Mouse (Mus musculus) spleen, postnatal 36 days (tissue): ENCODE measurements at regions not wholly inside any gene's neighbourhood (a gene's known extent, or its start where the extent isn't known, plus 50 kb on each side); places are given as distances from the start of the nearest gene placed in this dataset.
A peak's percentile ranks its signal among the peaks of the same experiment; 100 is the strongest.
"Not testable (repeated sequence)": the region's sequence is repeated elsewhere in the genome, so short reads cannot be mapped to it uniquely, and the experiment has no call there.

Experiments
- DNase-seq, 2 experiments: peaks; one replicate each; pipeline ENCODE4 v3.0.0; 2022; ENCODE audit warnings: low spot score in 2 of 2, mixed read lengths in 1 of 2

- no peak for DNase-seq
Observed at GRCm38 (mm10) chr10:68961376-68961775, 189.9 kb upstream of the Rhobtb1 start.

- DNase-seq: no peak
Observed at GRCm38 (mm10) chr10:68963090-68963489, 188.1 kb upstream of the Rhobtb1 start.

GRCm38 (mm10) chr10:68965271-68965670 is 186.0 kb upstream of the Rhobtb1 start:
- DNase-seq: no peak

- DNase-seq: no peak
Observed at GRCm38 (mm10) chr10:68967976-68968968, 183.0 kb upstream of the Rhobtb1 start.

GRCm38 (mm10) chr10:68970521-68970920 is 180.7 kb upstream of the Rhobtb1 start:
- DNase-seq: no peak

GRCm38 (mm10) chr10:68974771-68975170 is 176.5 kb upstream of the Rhobtb1 start:
- DNase-seq: no peak

- no peak for DNase-seq
Observed at GRCm38 (mm10) chr10:68976443-68977025, 174.7 kb upstream of the Rhobtb1 start.

- peak in 1 of 2 experiments; percentile 6 for DNase-seq
Observed at GRCm38 (mm10) chr10:68978115-68978514, 173.1 kb upstream of the Rhobtb1 start.

GRCm38 (mm10) chr10:68979949-68980348 is 171.3 kb upstream of the Rhobtb1 start:
- no peak for DNase-seq

GRCm38 (mm10) chr10:68982288-68982687 is 168.9 kb upstream of the Rhobtb1 start:
- DNase-seq: no peak

GRCm38 (mm10) chr10:68990584-68990983 is 160.7 kb upstream of the Rhobtb1 start:
- DNase-seq: no peak

GRCm38 (mm10) chr10:68999610-69000009 is 151.6 kb upstream of the Rhobtb1 start:
- DNase-seq: no peak

GRCm38 (mm10) chr10:69001654-69002435 is 149.4 kb upstream of the Rhobtb1 start:
- no peak for DNase-seq

- DNase-seq: peak; percentile 9 to 16
Observed at GRCm38 (mm10) chr10:69005199-69005872, 145.9 kb upstream of the Rhobtb1 start.

GRCm38 (mm10) chr10:69008679-69009078 is 142.6 kb upstream of the Rhobtb1 start:
- not testable (repeated sequence) for DNase-seq

GRCm38 (mm10) chr10:69020811-69021743 is 130.2 kb upstream of the Rhobtb1 start:
- no peak for DNase-seq

- DNase-seq: no peak
Observed at GRCm38 (mm10) chr10:69033410-69033809, 117.8 kb upstream of the Rhobtb1 start.

- no peak for DNase-seq
Observed at GRCm38 (mm10) chr10:69034390-69035120, 116.7 kb upstream of the Rhobtb1 start.

- DNase-seq: not testable (repeated sequence)
Observed at GRCm38 (mm10) chr10:69035536-69035935, 115.7 kb upstream of the Rhobtb1 start.

GRCm38 (mm10) chr10:69036096-69036495 is 115.1 kb upstream of the Rhobtb1 start:
- DNase-seq: no peak
